Mouse (Mus musculus): Measurements from ENCODE around the gene Hivep3. TPM values are rescaled to one million over a fixed set of nuclear protein-coding genes. Genes with fewer than 3 reads are reported as not detected.

Gene Hivep3
- 22.1 and 23.4 TPM in 2 replicates for polyA plus RNA-seq (2012; rRNA removed)

GRCm38 (mm10) chr4:119733184-119733880 lies at the start of gene Hivep3:
Gene Hivep3 (plus strand): TSS chr4:119733784.

GRCm38 (mm10) chr4:120064696-120065095 lies 331.1 kb downstream of the Hivep3 start, which contains the start of gene AL607142.1:
Gene AL607142.1 (plus strand): TSS chr4:120064996.

GRCm38 (mm10) chr4:120161166-120161949 lies 427.8 kb downstream of the Hivep3 start, which contains the start of gene Edn2:
Gene Edn2 (plus strand): TSS chr4:120161206.

Other genes starting within 250 kb of the Hivep3 start
- gene Rimkla, start 241.2 kb upstream of the Hivep3 start, polyA plus RNA-seq (2012; rRNA removed), result 21.0 and 21.6 TPM in 2 replicates
- gene Foxj3, start 196.8 kb upstream of the Hivep3 start, polyA plus RNA-seq (2012; rRNA removed), result 41.1 and 45.4 TPM in 2 replicates
- gene Frg2f1, start 194.3 kb upstream of the Hivep3 start, polyA plus RNA-seq (2012; rRNA removed), result 13.9 and 15.2 TPM in 2 replicates
- 0.16 TPM in 1 of 2 replicates, not detected in the other for gene Guca2a, start 96.1 kb upstream of the Hivep3 start, polyA plus RNA-seq (2012; rRNA removed)
- gene Guca2b, start 74.8 kb upstream of the Hivep3 start, polyA plus RNA-seq (2012; rRNA removed), result not detected in 2 replicates

Measured in central nervous system, embryonic 18 days (tissue).